Mouse (Mus musculus): ENCODE data around the gene Rhox4f. TPM values are rescaled to one million over a fixed set of nuclear protein-coding genes. Genes with fewer than 3 reads are reported as not detected.
"Not testable (repeated sequence)": the region's sequence is repeated elsewhere in the genome, so short reads cannot be mapped to it uniquely, and the experiment has no call there.

The Rhox4f gene
- not detected in 2 replicates for polyA plus RNA-seq (2015; fragmentation: Nextera tagmentation; extraction: Ambion mirVana)

GRCm38 (mm10) chrX:37607604-37608003 is at the start of gene Rhox4f:
Gene Rhox4f (minus strand): TSS chrX:37607704.
- H3K4me3 ChIP-seq (replicated peaks); H3K9me3 ChIP-seq; H3K9ac ChIP-seq; H3K27me3 ChIP-seq (replicated peaks); H3K27ac ChIP-seq; H3K4me2 ChIP-seq (replicated peaks); H3K4me1 ChIP-seq (replicated peaks); H3K36me3 ChIP-seq; ATAC-seq: not testable (repeated sequence)
- 90% methylated on average over 19 of the region's 19 CpGs for WGBS

- not testable (repeated sequence) for H3K4me1 ChIP-seq (replicated peaks); H3K36me3 ChIP-seq; H3K9me3 ChIP-seq; H3K27me3 ChIP-seq (replicated peaks); ATAC-seq; H3K27ac ChIP-seq; H3K4me2 ChIP-seq (replicated peaks); H3K9ac ChIP-seq; H3K4me3 ChIP-seq (replicated peaks)
- WGBS, result 86% methylated on average over 17 of the region's 20 CpGs
Observed at GRCm38 (mm10) chrX:37651227-37651626, 43.7 kb upstream of the Rhox4f start, which contains the start of gene Rhox4g. Gene Rhox4g (minus strand): TSS chrX:37651327.

- not testable (repeated sequence) for H3K27me3 ChIP-seq (replicated peaks); H3K36me3 ChIP-seq; H3K9ac ChIP-seq; H3K4me3 ChIP-seq (replicated peaks); H3K4me1 ChIP-seq (replicated peaks); H3K27ac ChIP-seq; H3K4me2 ChIP-seq (replicated peaks); H3K9me3 ChIP-seq; ATAC-seq
- WGBS, result 85% methylated on average over 6 of the region's 6 CpGs
Observed at GRCm38 (mm10) chrX:37643370-37643769, 35.9 kb upstream of the Rhox4f start, which contains the start of gene Rhox2g. Gene Rhox2g (minus strand): TSS chrX:37643470.

- not testable (repeated sequence) for H3K9me3 ChIP-seq; H3K27me3 ChIP-seq (replicated peaks); H3K4me2 ChIP-seq (replicated peaks); ATAC-seq; H3K9ac ChIP-seq; H3K36me3 ChIP-seq; H3K4me1 ChIP-seq (replicated peaks); H3K4me3 ChIP-seq (replicated peaks); H3K27ac ChIP-seq
- 76% methylated on average over 2 of the region's 2 CpGs for WGBS
Observed at GRCm38 (mm10) chrX:37628512-37628911, 21.0 kb upstream of the Rhox4f start, which contains the start of gene Rhox3g. Gene Rhox3g (minus strand): TSS chrX:37628612.

DNA sequence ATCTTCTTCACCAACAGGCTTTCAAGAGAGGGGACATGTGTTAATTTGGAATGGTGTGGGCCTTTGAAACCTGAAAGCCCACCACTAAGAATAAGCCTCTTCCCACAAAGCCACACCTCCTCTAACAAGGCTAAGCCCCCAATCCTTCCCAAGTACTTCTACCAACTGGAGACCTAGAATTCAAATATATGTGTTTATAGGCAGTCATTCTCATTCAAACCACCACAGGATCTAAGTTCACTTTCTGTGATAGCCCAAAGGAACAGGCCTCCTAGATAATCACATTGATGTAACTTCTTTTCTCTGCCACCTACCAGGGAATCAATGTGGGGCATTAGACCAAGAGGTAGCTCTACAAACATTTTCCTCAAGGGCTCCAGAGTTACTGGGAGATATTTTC is 26.8 kb downstream of the Rhox4f start, which contains the start of gene Rhox3f:
Gene Rhox3f (plus strand): TSS at position 301 of the 400 bp plus-strand sequence.
- not testable (repeated sequence) for H3K4me1 ChIP-seq (replicated peaks); H3K9me3 ChIP-seq; H3K36me3 ChIP-seq; H3K4me2 ChIP-seq (replicated peaks); H3K27ac ChIP-seq; H3K27me3 ChIP-seq (replicated peaks); H3K9ac ChIP-seq; H3K4me3 ChIP-seq (replicated peaks); ATAC-seq

DNA sequence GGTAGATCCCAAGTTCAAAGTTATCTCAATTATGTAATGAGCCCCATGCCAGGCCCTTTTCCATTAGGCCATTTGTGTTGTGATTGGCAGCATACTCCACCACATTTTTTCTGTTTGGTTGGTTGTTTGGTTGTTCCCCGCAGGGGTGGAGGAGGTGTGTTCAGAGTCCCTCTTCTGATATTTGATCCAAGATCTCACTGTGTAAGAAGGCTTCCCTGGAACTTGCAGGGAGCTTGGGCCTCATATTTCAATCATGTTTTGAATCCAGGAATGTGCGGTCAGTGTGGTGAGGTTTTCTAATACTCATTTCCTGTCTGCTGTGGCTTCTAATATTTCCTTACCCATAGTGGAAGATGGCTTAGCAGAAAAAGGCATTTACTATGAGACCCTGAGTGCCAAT is 34.9 kb downstream of the Rhox4f start:
- not testable (repeated sequence) for H3K4me3 ChIP-seq (replicated peaks); H3K4me2 ChIP-seq (replicated peaks); H3K9me3 ChIP-seq; ATAC-seq; H3K27ac ChIP-seq; H3K9ac ChIP-seq; H3K27me3 ChIP-seq (replicated peaks); H3K36me3 ChIP-seq; H3K4me1 ChIP-seq (replicated peaks)
- WGBS, result 51% methylated on average over 2 of the region's 2 CpGs

- H3K4me1 ChIP-seq (replicated peaks); H3K9me3 ChIP-seq; H3K4me2 ChIP-seq (replicated peaks); H3K4me3 ChIP-seq (replicated peaks); H3K27ac ChIP-seq; H3K36me3 ChIP-seq; ATAC-seq; H3K9ac ChIP-seq; H3K27me3 ChIP-seq (replicated peaks): not testable (repeated sequence)
- 91% methylated on average over 8 of the region's 8 CpGs for WGBS
Observed at GRCm38 (mm10) chrX:37571105-37571504, 36.4 kb downstream of the Rhox4f start, which contains the start of gene Rhox2f. Gene Rhox2f (plus strand): TSS chrX:37571405.

- not testable (repeated sequence) for H3K27ac ChIP-seq; H3K4me3 ChIP-seq (replicated peaks); H3K4me2 ChIP-seq (replicated peaks); H3K9ac ChIP-seq; H3K27me3 ChIP-seq (replicated peaks); ATAC-seq; H3K4me1 ChIP-seq (replicated peaks); H3K36me3 ChIP-seq; H3K9me3 ChIP-seq
- 97% methylated on average over 10 of the region's 18 CpGs for WGBS
Observed at GRCm38 (mm10) chrX:37557112-37557511, 50.4 kb downstream of the Rhox4f start, which contains the start of gene Rhox4e. Gene Rhox4e (plus strand): TSS chrX:37557412.

Other genes with a start within 250 kb of the Rhox4f start
- gene Rhox3a2, start 227.7 kb downstream of the Rhox4f start, polyA plus RNA-seq (2015; fragmentation: Nextera tagmentation; extraction: Ambion mirVana), result not detected in 2 replicates
- not detected in 2 replicates for gene Rhox4a2, start 216.9 kb downstream of the Rhox4f start, polyA plus RNA-seq (2015; fragmentation: Nextera tagmentation; extraction: Ambion mirVana)
- gene Rhox2b, start 195.6 kb downstream of the Rhox4f start, polyA plus RNA-seq (2015; fragmentation: Nextera tagmentation; extraction: Ambion mirVana), result not detected in 2 replicates
- not detected in 2 replicates for gene Rhox4b, start 175.2 kb downstream of the Rhox4f start, polyA plus RNA-seq (2015; fragmentation: Nextera tagmentation; extraction: Ambion mirVana)
- not detected in 2 replicates for gene Rhox2c, start 154.0 kb downstream of the Rhox4f start, polyA plus RNA-seq (2015; fragmentation: Nextera tagmentation; extraction: Ambion mirVana)
- gene Rhox3c, start 149.1 kb downstream of the Rhox4f start, polyA plus RNA-seq (2015; fragmentation: Nextera tagmentation; extraction: Ambion mirVana), result not detected in 2 replicates
- gene Rhox4c, start 127.4 kb downstream of the Rhox4f start, polyA plus RNA-seq (2015; fragmentation: Nextera tagmentation; extraction: Ambion mirVana), result not detected in 2 replicates
- not detected in 2 replicates for gene Rhox2d, start 114.3 kb downstream of the Rhox4f start, polyA plus RNA-seq (2015; fragmentation: Nextera tagmentation; extraction: Ambion mirVana)
- not detected in 2 replicates for gene Rhox4d, start 93.3 kb downstream of the Rhox4f start, polyA plus RNA-seq (2015; fragmentation: Nextera tagmentation; extraction: Ambion mirVana)
- not detected in 2 replicates for gene Rhox2e, start 77.3 kb downstream of the Rhox4f start, polyA plus RNA-seq (2015; fragmentation: Nextera tagmentation; extraction: Ambion mirVana)
- not detected in 2 replicates for gene Rhox3e, start 65.7 kb downstream of the Rhox4f start, polyA plus RNA-seq (2015; fragmentation: Nextera tagmentation; extraction: Ambion mirVana)
- not detected in 2 replicates for gene Rhox4e, start 50.3 kb downstream of the Rhox4f start, polyA plus RNA-seq (2015; fragmentation: Nextera tagmentation; extraction: Ambion mirVana)
- gene Rhox2f, start 36.3 kb downstream of the Rhox4f start, polyA plus RNA-seq (2015; fragmentation: Nextera tagmentation; extraction: Ambion mirVana), result not detected in 2 replicates
- gene Rhox3f, start 26.7 kb downstream of the Rhox4f start, polyA plus RNA-seq (2015; fragmentation: Nextera tagmentation; extraction: Ambion mirVana), result not detected in 2 replicates
- gene Rhox3g, start 20.9 kb upstream of the Rhox4f start, polyA plus RNA-seq (2015; fragmentation: Nextera tagmentation; extraction: Ambion mirVana), result not detected in 2 replicates
- gene Rhox2g, start 35.8 kb upstream of the Rhox4f start, polyA plus RNA-seq (2015; fragmentation: Nextera tagmentation; extraction: Ambion mirVana), result not detected in 2 replicates
- gene Rhox4g, start 43.6 kb upstream of the Rhox4f start, polyA plus RNA-seq (2015; fragmentation: Nextera tagmentation; extraction: Ambion mirVana), result not detected in 2 replicates
- gene Rhox3h, start 61.1 kb upstream of the Rhox4f start, polyA plus RNA-seq (2015; fragmentation: Nextera tagmentation; extraction: Ambion mirVana), result not detected in 2 replicates
- gene Rhox2h, start 65.6 kb upstream of the Rhox4f start, polyA plus RNA-seq (2015; fragmentation: Nextera tagmentation; extraction: Ambion mirVana), result not detected in 2 replicates
- 2.8 and 2.9 TPM in 2 replicates for gene Rhox5, start 197.1 kb upstream of the Rhox4f start, polyA plus RNA-seq (2015; fragmentation: Nextera tagmentation; extraction: Ambion mirVana)
- 0.14 TPM in 1 of 2 replicates, not detected in the other for gene Rhox6, start 219.2 kb upstream of the Rhox4f start, polyA plus RNA-seq (2015; fragmentation: Nextera tagmentation; extraction: Ambion mirVana)
- gene Rhox7a, start 224.0 kb upstream of the Rhox4f start, polyA plus RNA-seq (2015; fragmentation: Nextera tagmentation; extraction: Ambion mirVana), result not detected in 2 replicates